In genomic region chr15:80462106-80462505, GRCm38 (mm10) we compare ENCODE assay signal across 9 mouse cellular contexts.
DNase-seq lines count a peak whose midpoint lies in the region; ATAC-seq lines count a peak whose summit lies in the region.
"Had no signal": no experiment of that assay in that cellular context is flagged by ENCODE, and none has a peak within 500 bp of the region (broad histone marks: within the 10 kb centered on the region; RNA-seq: fewer than 3 reads in every experiment).

No protein-coding gene starts in this region.

- peak overlapping the region; percentile 55 for H3K4me2 ChIP-seq in heart, embryonic 15.5 days
- H3K4me2 ChIP-seq in embryonic facial prominence, embryonic 12.5 days (replicated peaks): peak overlapping the region; percentile 37
- H3K4me2 ChIP-seq in kidney, embryonic 15.5 days: peak overlapping the region; percentile 60
- peak overlapping the region; percentile 38 for H3K4me2 ChIP-seq in midbrain, embryonic 13.5 days (replicated peaks)

- H3K27me3 ChIP-seq in heart, embryonic 15.5 days: peaks cover 36% of the 10 kb centered on the region
- no peaks in the 10 kb centered on the region; the same call in 1 of the 2 replicates for H3K27me3 ChIP-seq in embryonic facial prominence, embryonic 12.5 days
- peaks cover 16% of the 10 kb centered on the region for H3K27me3 ChIP-seq in kidney, embryonic 15.5 days
- H3K27me3 ChIP-seq in midbrain, embryonic 13.5 days: peaks cover 18% of the 10 kb centered on the region; the same call in 1 of the 2 replicates

- H3K36me3 ChIP-seq in heart, embryonic 15.5 days: no peaks in the 10 kb centered on the region
- no peaks in the 10 kb centered on the region for H3K36me3 ChIP-seq in embryonic facial prominence, embryonic 12.5 days
- no peaks in the 10 kb centered on the region for H3K36me3 ChIP-seq in kidney, embryonic 15.5 days
- H3K36me3 ChIP-seq in midbrain, embryonic 13.5 days: no peaks in the 10 kb centered on the region

- H3K27ac ChIP-seq in heart, embryonic 15.5 days: no peak overlapping the region
- no peak overlapping the region for H3K27ac ChIP-seq in embryonic facial prominence, embryonic 12.5 days
- H3K27ac ChIP-seq in kidney, embryonic 15.5 days: no peak overlapping the region
- H3K27ac ChIP-seq in midbrain, embryonic 13.5 days: no peak overlapping the region
- H3K27ac ChIP-seq: macrophage had no signal

- H3K9ac ChIP-seq in heart, embryonic 15.5 days: no peak overlapping the region
- H3K9ac ChIP-seq in embryonic facial prominence, embryonic 12.5 days: no peak overlapping the region
- H3K9ac ChIP-seq in kidney, embryonic 15.5 days: no peak overlapping the region
- no peak overlapping the region for H3K9ac ChIP-seq in midbrain, embryonic 13.5 days (replicated peaks)

- H3K4me3 ChIP-seq in heart, embryonic 15.5 days: 0 out of 2 replicates have a peak overlapping the region, but pooled peaks have one; percentile 18
- peak overlapping the region; percentile 18 for H3K4me3 ChIP-seq in embryonic facial prominence, embryonic 12.5 days
- H3K4me3 ChIP-seq in kidney, embryonic 15.5 days (replicated peaks): peak overlapping the region; percentile 32
- no peak overlapping the region; the same call in 1 of the 2 replicates for H3K4me3 ChIP-seq in midbrain, embryonic 13.5 days (replicated peaks)

- DNase-seq in heart, postnatal 25 days (ENCODE audit: low spot score): no peak
- DNase-seq in right cerebral cortex, adult 2 months (ENCODE audit: low spot score in 2 of 2): no peak
- no peak for DNase-seq in left cerebral cortex, postnatal 4 days
- DNase-seq in left cerebral cortex, adult 8-10 months (ENCODE audit: low spot score in 2 of 2): no peak

- H3K4me1 ChIP-seq in heart, embryonic 15.5 days (replicated peaks): peaks cover 16% of the 10 kb centered on the region
- H3K4me1 ChIP-seq in embryonic facial prominence, embryonic 12.5 days: peaks cover 13% of the 10 kb centered on the region
- H3K4me1 ChIP-seq in kidney, embryonic 15.5 days: peaks cover 15% of the 10 kb centered on the region
- H3K4me1 ChIP-seq in midbrain, embryonic 13.5 days (replicated peaks): peaks cover 23% of the 10 kb centered on the region

- no peaks in the 10 kb centered on the region for H3K9me3 ChIP-seq in heart, embryonic 15.5 days (replicated peaks)
- no peaks in the 10 kb centered on the region for H3K9me3 ChIP-seq in embryonic facial prominence, embryonic 12.5 days
- no peaks in the 10 kb centered on the region for H3K9me3 ChIP-seq in kidney, embryonic 15.5 days (replicated peaks)
- no peaks in the 10 kb centered on the region for H3K9me3 ChIP-seq in midbrain, embryonic 13.5 days

- 4% methylated on average over 9 of the region's 9 CpGs for WGBS in heart, embryonic 15.5 days
- 2% methylated on average over 9 of the region's 9 CpGs for WGBS in embryonic facial prominence, embryonic 12.5 days
- under 1% methylated on average over 9 of the region's 9 CpGs for WGBS in kidney, embryonic 15.5 days
- WGBS in midbrain, embryonic 13.5 days: 2% methylated on average over 9 of the region's 9 CpGs

- intact Hi-C loops in heart, postnatal 25 days (cut with DNase I): no loop called here
- intact Hi-C loops in left cerebral cortex, postnatal 4 days (cut with DNase I): no loop called here

- ATAC-seq in heart, embryonic 15.5 days (replicated peaks; ENCODE audit: insufficient number of reproducible peaks, insufficient read depth, low FRiP score, low read depth): no peak; the same call in 1 of the 2 replicates
- ATAC-seq in embryonic facial prominence, embryonic 12.5 days (ENCODE audit: insufficient number of reproducible peaks, insufficient read depth, low FRiP score, low TSS enrichment): no peak
- peak; percentile 83; the same call in 1 of the 2 replicates for ATAC-seq in kidney, embryonic 15.5 days (replicated peaks; ENCODE audit: low FRiP score)
- peak; percentile 44 for ATAC-seq in midbrain, embryonic 13.5 days

Comparison
In these comparisons a context has a peak if more than half of its experiments do, and no peak if none do; other contexts are left out.
1. ATAC-seq: peak in kidney, embryonic 15.5 days (single experiment) and midbrain, embryonic 13.5 days (single experiment); none in heart, embryonic 15.5 days (single experiment) and embryonic facial prominence, embryonic 12.5 days (single experiment).
2. Peak in every context shown above with its lines, with median percentiles within 50 percentile points of each other: H3K4me2 ChIP-seq.